Mouse (Mus musculus) small intestine, adult 2 months (tissue): ENCODE measurements around the gene Rxfp4. TPM values are rescaled to one million over a fixed set of nuclear protein-coding genes. Genes with fewer than 3 reads are reported as not detected.
A peak's percentile ranks its signal among the peaks of the same experiment; 100 is the strongest.
"Not testable (repeated sequence)": the region's sequence is repeated elsewhere in the genome, so short reads cannot be mapped to it uniquely, and the experiment has no call there.

Experiments used
- H3K27ac ChIP-seq: fragments of 200-500 bp; 2 replicates; pipeline ENCODE4 v1.5.1; 2012; ENCODE audit warnings: low read depth, low read length, control low read depth, inconsistent platforms; ENCODE audit not compliant: insufficient read depth
- H3K27me3 ChIP-seq: fragments of 200-500 bp; 2 replicates; pipeline ENCODE4 v1.6.1; 2012; ENCODE audit warnings: mild to moderate bottlenecking, moderate library complexity, low read length, inconsistent platforms; ENCODE audit not compliant: control insufficient read depth, insufficient read depth
- H3K36me3 ChIP-seq: fragments of 200-500 bp; 2 replicates; pipeline ENCODE4 v1.6.1; 2012; ENCODE audit warnings: mild to moderate bottlenecking, low read length, control low read depth, inconsistent platforms; ENCODE audit not compliant: control insufficient read depth, insufficient read depth
- H3K4me1 ChIP-seq: fragments of 200-500 bp; 2 replicates; pipeline ENCODE4 v1.6.1; 2012; ENCODE audit warnings: low read length, inconsistent platforms, mixed read lengths; ENCODE audit not compliant: control insufficient read depth, insufficient read depth, insufficient read length
- H3K4me3 ChIP-seq: fragments of 200-500 bp; 2 replicates; pipeline ENCODE4 v1.5.1; 2012; ENCODE audit warnings: low read depth, mild to moderate bottlenecking, control low read depth, inconsistent platforms, low read length, moderate library complexity
- CTCF ChIP-seq: fragments of 200-500 bp; IDR thresholded peaks from 2 replicates; pipeline ENCODE4 v1.5.1; 2012; ENCODE audit warnings: low read depth, mild to moderate bottlenecking, control low read depth, inconsistent platforms, low read length, moderate library complexity, mixed read lengths; ENCODE audit not compliant: insufficient replicate concordance, insufficient read length; ENCODE audit errors: extremely low read depth
- POLR2A ChIP-seq: fragments of 200-500 bp; IDR thresholded peaks from 2 replicates; pipeline ENCODE4 v1.6.1; 2012; ENCODE audit warnings: low read depth, mild to moderate bottlenecking, control low read depth, inconsistent platforms, low read length, moderate library complexity
- WGBS: fragments of 180-500 bp; shearing (Covaris S2); methylation state at CpG from one replicate; pipeline ENCODE4 v1.1.7; 2018; 5-methylcytosine and 5-hydroxymethylcytosine counted together
- polyA plus RNA-seq: library from polyadenylated mRNA; depleted of rRNA; stranded (reverse); fragments of >200 nt; gene quantifications from 2 replicates; pipeline ENCODE4 v1.2.3, GENCODE M21; 2012; rRNA removed

Gene Rxfp4
- polyA plus RNA-seq, 1 experiment: not detected

- no peak overlapping the region for H3K27ac ChIP-seq
- H3K27me3 ChIP-seq: no peaks in the 10 kb centered on the region
- TF ChIP-seq CTCF (peak; percentile 91; the same call in 1 of the 2 replicates), POLR2A (no peak)
- H3K4me1 ChIP-seq: peaks cover 2% of the 10 kb centered on the region; the same call in 1 of the 2 replicates
- H3K36me3 ChIP-seq: peaks cover 8% of the 10 kb centered on the region
- H3K4me3 ChIP-seq: peak overlapping the region; percentile 13
- 1% methylated on average over 20 of the region's 20 CpGs for WGBS
These were observed 45.7 kb downstream of the Rxfp4 start for GRCm38 (mm10) chr3:88607065-88607757.

DNA sequence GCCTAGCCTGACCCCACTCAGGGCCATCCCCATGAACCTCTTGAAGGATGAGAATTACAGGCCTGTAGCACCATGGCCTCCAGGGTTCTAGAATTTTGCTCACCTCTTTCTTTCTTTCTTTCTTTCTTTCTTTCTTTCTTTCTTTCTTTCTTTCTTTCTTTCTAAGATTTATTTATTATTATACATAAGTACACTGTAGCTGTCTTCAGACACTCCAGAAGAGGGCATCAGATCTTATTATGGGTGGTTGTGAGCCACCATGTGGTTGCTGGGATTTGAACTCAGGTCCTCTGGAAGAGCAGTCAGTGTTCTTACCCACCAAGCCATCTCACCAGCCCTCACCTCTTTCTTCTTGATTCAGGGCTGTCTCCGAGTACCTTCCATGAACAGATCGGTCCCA, 47.3 kb downstream of the Rxfp4 start, which contains the start of gene Arhgef2:
Gene Arhgef2 (plus strand): TSS at position 301 of the 400 bp plus-strand sequence.
- not testable (repeated sequence) for H3K4me1 ChIP-seq
- 100% methylated on average over 2 of the region's 2 CpGs for WGBS

DNA sequence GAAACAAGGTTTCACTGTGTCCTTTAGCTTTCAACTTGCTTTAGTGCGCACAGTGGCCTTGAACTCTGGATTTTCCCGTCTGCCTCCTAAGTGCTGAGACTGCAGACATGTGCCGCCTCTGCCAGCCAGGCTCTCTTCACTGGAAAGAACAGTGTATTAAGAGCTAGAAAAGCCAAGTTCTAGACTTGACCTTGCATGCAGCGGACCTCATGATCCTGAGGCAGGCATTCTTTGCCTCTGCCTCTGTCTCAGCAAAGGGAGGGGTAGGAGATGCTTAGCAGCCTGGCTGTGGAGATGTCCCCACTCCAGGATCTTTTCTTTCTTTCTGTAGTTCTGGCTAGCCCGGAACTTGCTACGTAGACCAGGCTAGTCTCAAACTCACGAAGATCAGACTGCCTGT, 48.1 kb downstream of the Rxfp4 start:
- Histone ChIP-seq H3K4me1 (peaks cover 2% of the 10 kb centered on the region; the same call in 1 of the 2 replicates), H3K27ac (no peak overlapping the region), H3K4me3 (no peak overlapping the region), H3K36me3 (peaks cover 2% of the 10 kb centered on the region; the same call in 1 of the 2 replicates), H3K27me3 (no peaks in the 10 kb centered on the region)
- TF ChIP-seq POLR2A: no peak
- 87% methylated on average over 7 of the region's 7 CpGs for WGBS

More for the DNA sequence above, 47.3 kb downstream of the Rxfp4 start, which contains the start of gene Arhgef2:
- H3K4me3 ChIP-seq, H3K27me3 ChIP-seq, H3K36me3 ChIP-seq, H3K27ac ChIP-seq: not testable (repeated sequence)

GRCm38 (mm10) chr3:88603714-88604161, 49.2 kb downstream of the Rxfp4 start:
- Histone ChIP-seq H3K4me1 (peaks cover 2% of the 10 kb centered on the region; the same call in 1 of the 2 replicates), H3K4me3 (no peak overlapping the region), H3K27me3 (no peaks in the 10 kb centered on the region), H3K27ac (no peak overlapping the region), H3K36me3 (peaks cover 2% of the 10 kb centered on the region; the same call in 1 of the 2 replicates)
- no peak for TF ChIP-seq POLR2A
- peak; percentile 69; the same call in 1 of the 2 replicates for TF ChIP-seq CTCF
- WGBS: 12% methylated on average over 6 of the region's 6 CpGs

DNA sequence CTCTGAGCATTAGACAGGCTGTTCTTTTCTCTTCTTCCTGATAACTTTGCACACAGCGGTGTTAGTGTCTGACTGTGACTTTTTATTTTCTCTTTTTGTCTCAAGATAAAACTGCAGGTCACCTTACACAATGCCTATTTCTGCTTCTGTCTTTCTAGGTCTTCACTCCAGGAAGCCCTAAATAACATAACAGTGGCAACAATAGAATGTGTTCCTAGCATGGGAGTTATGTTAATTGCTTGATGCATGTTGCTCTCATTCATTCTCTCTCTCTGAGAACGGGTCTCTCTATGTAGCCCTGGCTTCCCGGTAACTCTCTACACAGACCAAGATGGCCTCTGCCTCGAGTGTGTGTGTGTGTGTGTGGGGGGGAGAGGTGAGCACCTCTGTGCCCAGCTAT, 50.5 kb downstream of the Rxfp4 start:
- Histone ChIP-seq H3K4me3 (no peak overlapping the region), H3K27me3 (no peaks in the 10 kb centered on the region), H3K4me1 (no peaks in the 10 kb centered on the region; the same call in 1 of the 2 replicates), H3K27ac (no peak overlapping the region), H3K36me3 (no peaks in the 10 kb centered on the region; the same call in 1 of the 2 replicates)
- 79% methylated on average over 4 of the region's 4 CpGs for WGBS
- TF ChIP-seq CTCF (no peak), POLR2A (no peak)

Other genes starting within 250 kb of the Rxfp4 start
- 52.3 and 108 TPM in 2 replicates for gene Pmf1, start 242.8 kb downstream of the Rxfp4 start, polyA plus RNA-seq
- gene Slc25a44, start 228.0 kb downstream of the Rxfp4 start, polyA plus RNA-seq: 19.7 and 44.8 TPM in 2 replicates
- gene Sema4a, start 192.0 kb downstream of the Rxfp4 start, polyA plus RNA-seq: 137 and 321 TPM in 2 replicates
- gene Lmna, start 143.2 kb downstream of the Rxfp4 start, polyA plus RNA-seq: 209 and 353 TPM in 2 replicates
- 0.41 and 0.60 TPM in 2 replicates for gene Mex3a, start 120.7 kb downstream of the Rxfp4 start, polyA plus RNA-seq
- gene Rab25, start 104.8 kb downstream of the Rxfp4 start, polyA plus RNA-seq: 132 and 184 TPM in 2 replicates
- gene Lamtor2, start 100.1 kb downstream of the Rxfp4 start, polyA plus RNA-seq: 99.8 and 167 TPM in 2 replicates
- gene Ubqln4, start 99.4 kb downstream of the Rxfp4 start, polyA plus RNA-seq: 26.0 and 35.4 TPM in 2 replicates
- 130 and 182 TPM in 2 replicates for gene Ssr2, start 77.3 kb downstream of the Rxfp4 start, polyA plus RNA-seq
- gene Arhgef2, start 47.2 kb downstream of the Rxfp4 start, polyA plus RNA-seq: 49.5 and 110 TPM in 2 replicates
- 20.2 and 23.2 TPM in 2 replicates for gene Khdc4, start 32.7 kb upstream of the Rxfp4 start, polyA plus RNA-seq
- gene Rit1, start 63.7 kb upstream of the Rxfp4 start, polyA plus RNA-seq: 13.2 and 21.5 TPM in 2 replicates
- 1.8 and 1.9 TPM in 2 replicates for gene Syt11, start 122.0 kb upstream of the Rxfp4 start, polyA plus RNA-seq
- gene Gon4l, start 182.1 kb upstream of the Rxfp4 start, polyA plus RNA-seq: 4.5 and 8.7 TPM in 2 replicates